Mouse (Mus musculus) kidney, adult 8-10 months (tissue): Measurements from ENCODE around the gene Poln.

Experiments
- DNase-seq, 2 experiments: peaks; one replicate each; pipeline ENCODE4 v3.0.0; 2022

Poln gene

GRCm38 (mm10) chr5:34186391-34186790 lies 17.1 kb upstream of the Poln start:
- DNase-seq = no peak

GRCm38 (mm10) chr5:34185791-34186190 lies 16.5 kb upstream of the Poln start:
- no peak for DNase-seq

GRCm38 (mm10) chr5:34185051-34185580 lies 15.9 kb upstream of the Poln start:
- peak in 1 of 2 experiments; percentile 1 for DNase-seq

- peak in 1 of 2 experiments; percentile 1 for DNase-seq
These were observed 14.7 kb upstream of the Poln start for GRCm38 (mm10) chr5:34183976-34184375.

- DNase-seq = peak; percentile 54 to 64
These were observed 14.1 kb upstream of the Poln start for GRCm38 (mm10) chr5:34183156-34183880.

GRCm38 (mm10) chr5:34182486-34182885 lies 13.2 kb upstream of the Poln start:
- DNase-seq = peak in 1 of 2 experiments; percentile 60

GRCm38 (mm10) chr5:34177821-34178220 lies 8.6 kb upstream of the Poln start:
- no peak for DNase-seq

- no peak for DNase-seq
These were observed 7.8 kb upstream of the Poln start for GRCm38 (mm10) chr5:34177091-34177490.

- no peak for DNase-seq
These were observed 7.4 kb upstream of the Poln start for GRCm38 (mm10) chr5:34176691-34177090.

GRCm38 (mm10) chr5:34175403-34175694 lies 6.1 kb upstream of the Poln start:
- no peak for DNase-seq

- DNase-seq = no peak
These were observed 5.5 kb upstream of the Poln start for GRCm38 (mm10) chr5:34174550-34175402.

- no peak for DNase-seq
These were observed 4.8 kb upstream of the Poln start for GRCm38 (mm10) chr5:34174021-34174420.

- no peak for DNase-seq
These were observed 1.5 kb upstream of the Poln start for GRCm38 (mm10) chr5:34170726-34171125.

GRCm38 (mm10) chr5:34169954-34170353 lies 706 bp upstream of the Poln start:
- no peak for DNase-seq

- no peak for DNase-seq
These were observed 1.4 kb downstream of the Poln start for GRCm38 (mm10) chr5:34167857-34168256.

- no peak for DNase-seq
These were observed 3.5 kb downstream of the Poln start for GRCm38 (mm10) chr5:34165793-34166192.

- DNase-seq = no peak
These were observed 20.8 kb downstream of the Poln start for GRCm38 (mm10) chr5:34148476-34148875.

- no peak for DNase-seq
These were observed 21.7 kb downstream of the Poln start for GRCm38 (mm10) chr5:34147554-34147953.

GRCm38 (mm10) chr5:34139751-34140150 lies 29.5 kb downstream of the Poln start:
- peak; percentile 14 to 41 for DNase-seq

- DNase-seq = no peak
These were observed 36.5 kb downstream of the Poln start for GRCm38 (mm10) chr5:34132731-34133130.

- DNase-seq = no peak
These were observed 45.1 kb downstream of the Poln start for GRCm38 (mm10) chr5:34124131-34124530.

GRCm38 (mm10) chr5:34119121-34119856 lies 50.0 kb downstream of the Poln start:
- DNase-seq = no peak

- DNase-seq = peak in 1 of 2 experiments; percentile 2
These were observed 63.6 kb downstream of the Poln start for GRCm38 (mm10) chr5:34105681-34106080.
